Mouse (Mus musculus): ENCODE results near the gene Tm4sf20.

The Tm4sf20 gene

GRCm38 (mm10) chr1:82768269-82768668 lies at the start of gene Tm4sf20:
TSS of gene Tm4sf20 (minus strand) at chr1:82768461.
- no peak for DNase-seq (ENCODE audit: low read depth, low spot score)

- no peak for DNase-seq (ENCODE audit: low read depth, low spot score)
Observed at GRCm38 (mm10) chr1:82815941-82816716, 47.9 kb upstream of the Tm4sf20 start.

- no peak for DNase-seq (ENCODE audit: low read depth, low spot score)
Observed at GRCm38 (mm10) chr1:82811766-82812165, 43.5 kb upstream of the Tm4sf20 start.

GRCm38 (mm10) chr1:82808564-82808963 lies 40.3 kb upstream of the Tm4sf20 start:
- no peak for DNase-seq (ENCODE audit: low read depth, low spot score)

GRCm38 (mm10) chr1:82807206-82807605 lies 38.9 kb upstream of the Tm4sf20 start:
- peak; percentile 9 for DNase-seq (ENCODE audit: low read depth, low spot score)

GRCm38 (mm10) chr1:82806391-82806790 lies 38.1 kb upstream of the Tm4sf20 start:
- no peak for DNase-seq (ENCODE audit: low read depth, low spot score)

GRCm38 (mm10) chr1:82804059-82804458 lies 35.8 kb upstream of the Tm4sf20 start:
- no peak for DNase-seq (ENCODE audit: low read depth, low spot score)

- peak; percentile 72 for DNase-seq (ENCODE audit: low read depth, low spot score)
Observed at GRCm38 (mm10) chr1:82803608-82804007, 35.3 kb upstream of the Tm4sf20 start.

GRCm38 (mm10) chr1:82801105-82801783 lies 33.0 kb upstream of the Tm4sf20 start:
- no peak for DNase-seq (ENCODE audit: low read depth, low spot score)

- DNase-seq (ENCODE audit: low read depth, low spot score): no peak
Observed at GRCm38 (mm10) chr1:82798922-82799321, 30.7 kb upstream of the Tm4sf20 start.

GRCm38 (mm10) chr1:82798304-82798703 lies 30.0 kb upstream of the Tm4sf20 start:
- no peak for DNase-seq (ENCODE audit: low read depth, low spot score)

- DNase-seq (ENCODE audit: low read depth, low spot score): no peak
Observed at GRCm38 (mm10) chr1:82797088-82797487, 28.8 kb upstream of the Tm4sf20 start.

- DNase-seq (ENCODE audit: low read depth, low spot score): no peak
Observed at GRCm38 (mm10) chr1:82795702-82796443, 27.6 kb upstream of the Tm4sf20 start.

- DNase-seq (ENCODE audit: low read depth, low spot score): no peak
Observed at GRCm38 (mm10) chr1:82795211-82795610, 26.9 kb upstream of the Tm4sf20 start.

GRCm38 (mm10) chr1:82793986-82794385 lies 25.7 kb upstream of the Tm4sf20 start:
- no peak for DNase-seq (ENCODE audit: low read depth, low spot score)

- DNase-seq (ENCODE audit: low read depth, low spot score): no peak
Observed at GRCm38 (mm10) chr1:82793110-82793509, 24.8 kb upstream of the Tm4sf20 start.

- DNase-seq (ENCODE audit: low read depth, low spot score): no peak
Observed at GRCm38 (mm10) chr1:82792238-82792637, 24.0 kb upstream of the Tm4sf20 start.

GRCm38 (mm10) chr1:82791105-82791504 lies 22.8 kb upstream of the Tm4sf20 start:
- no peak for DNase-seq (ENCODE audit: low read depth, low spot score)

GRCm38 (mm10) chr1:82788070-82788469 lies 19.8 kb upstream of the Tm4sf20 start:
- DNase-seq (ENCODE audit: low read depth, low spot score): no peak

GRCm38 (mm10) chr1:82787414-82787813 lies 19.2 kb upstream of the Tm4sf20 start:
- peak; percentile 17 for DNase-seq (ENCODE audit: low read depth, low spot score)

GRCm38 (mm10) chr1:82785546-82785945 lies 17.3 kb upstream of the Tm4sf20 start:
- DNase-seq (ENCODE audit: low read depth, low spot score): no peak

- DNase-seq (ENCODE audit: low read depth, low spot score): no peak
Observed at GRCm38 (mm10) chr1:82783559-82783958, 15.3 kb upstream of the Tm4sf20 start.
